ENCODE assay signal across 19 mouse cellular contexts in the genomic region with DNA sequence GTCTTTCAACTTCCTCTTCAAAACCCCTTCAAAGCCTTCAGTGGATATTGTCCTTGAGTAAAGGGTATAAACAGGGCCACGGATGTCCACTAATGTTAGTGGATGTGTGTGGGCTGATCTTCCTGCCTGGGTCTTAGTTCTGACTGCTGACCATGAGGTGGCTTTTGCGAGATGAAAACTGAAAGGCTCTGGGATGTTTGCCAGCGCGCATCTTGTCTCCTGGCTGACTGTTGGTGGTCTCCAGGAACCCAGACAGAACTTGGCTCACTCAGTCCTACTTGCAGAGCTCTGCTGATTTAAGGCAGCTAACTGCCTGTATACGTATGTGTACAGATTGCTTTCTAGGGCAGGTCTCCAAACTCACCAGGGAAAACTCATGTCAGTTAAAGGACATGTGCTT.
DNase-seq lines count a peak whose midpoint lies in the region; ATAC-seq and TF ChIP-seq lines count a peak whose summit lies in the region.
"Had no signal": no experiment of that assay in that cellular context is flagged by ENCODE, and none has a peak within 500 bp of the region (broad histone marks: within the 10 kb centered on the region; RNA-seq: fewer than 3 reads in every experiment).

No protein-coding gene starts in this region.

- peak; percentile 69 for DNase-seq in heart, adult 11 months
- no peak for DNase-seq in heart, postnatal 36 days
- peak; percentile 11 for DNase-seq in limb, embryonic 14.5 days (ENCODE audit: low spot score)
- no peak for DNase-seq in limb, embryonic 10.5 days (ENCODE audit: low spot score)
- peak; percentile 25 for DNase-seq in retina, postnatal 1 day
- no peak for DNase-seq in retina, embryonic 14.5 days (ENCODE audit: low spot score)
- DNase-seq in spleen, postnatal 4 days (ENCODE audit: low spot score in 2 of 2), result no peak
- DNase-seq: adrenal gland, adult 8-10 months; cerebellum, adult 11 months; gastrocnemius, postnatal 36 days; liver; thymus, postnatal 14 days had no signal

- H3K4me1 ChIP-seq in limb, embryonic 14.5 days (ENCODE audit: control insufficient read depth, insufficient read depth, low read length), result no peaks in the 10 kb centered on the region
- H3K4me1 ChIP-seq in limb, embryonic 10.5 days, result no peaks in the 10 kb centered on the region
- H3K4me1 ChIP-seq: embryonic facial prominence, embryonic 15.5 days; hindbrain, embryonic 10.5 days; midbrain, embryonic 12.5 days; neural tube, embryonic 13.5 days had no signal

- no peak overlapping the region for H3K27ac ChIP-seq in limb, embryonic 14.5 days (replicated peaks; ENCODE audit: low read depth, low read length)
- no peak overlapping the region for H3K27ac ChIP-seq in limb, embryonic 10.5 days
- H3K27ac ChIP-seq: embryonic facial prominence, embryonic 15.5 days; hindbrain, embryonic 10.5 days; midbrain, embryonic 12.5 days; neural tube, embryonic 13.5 days; stomach, postnatal 0 days had no signal

- no peak overlapping the region for H3K9ac ChIP-seq in limb, embryonic 14.5 days (ENCODE audit: low read depth, low read length, severe bottlenecking)
- H3K9ac ChIP-seq: embryonic facial prominence, embryonic 15.5 days; midbrain, embryonic 12.5 days; neural tube, embryonic 13.5 days had no signal

- no peak for ATAC-seq in limb, embryonic 14.5 days (ENCODE audit: low FRiP score, low read depth)
- ATAC-seq: forebrain, embryonic 16.5 days; Patski had no signal

- TF ChIP-seq POLR2A in limb, embryonic 14.5 days (IDR thresholded peaks at IDR 0.05; ENCODE audit: borderline replicate concordance, extremely low read depth, insufficient read depth, insufficient read length), result no peak

- no peaks in the 10 kb centered on the region for H3K27me3 ChIP-seq in limb, embryonic 14.5 days (ENCODE audit: control insufficient read depth, insufficient read depth, low read length)
- H3K27me3 ChIP-seq in limb, embryonic 10.5 days (ENCODE audit: low read depth, poor library complexity, severe bottlenecking), result no peaks in the 10 kb centered on the region
- H3K27me3 ChIP-seq: embryonic facial prominence, embryonic 15.5 days; midbrain, embryonic 12.5 days; neural tube, embryonic 13.5 days had no signal

- no peaks in the 10 kb centered on the region for H3K9me3 ChIP-seq in limb, embryonic 14.5 days (ENCODE audit: control insufficient read depth, low read length)
- H3K9me3 ChIP-seq in limb, embryonic 10.5 days (replicated peaks), result no peaks in the 10 kb centered on the region
- H3K9me3 ChIP-seq: embryonic facial prominence, embryonic 15.5 days; hindbrain, embryonic 10.5 days; midbrain, embryonic 12.5 days; neural tube, embryonic 13.5 days had no signal

- intact Hi-C loops in heart, postnatal 36 days (cut with DNase I), result no loop called here

- H3K36me3 ChIP-seq in limb, embryonic 14.5 days (ENCODE audit: control insufficient read depth, insufficient read depth, low read length), result no peaks in the 10 kb centered on the region
- no peaks in the 10 kb centered on the region for H3K36me3 ChIP-seq in limb, embryonic 10.5 days
- H3K36me3 ChIP-seq: embryonic facial prominence, embryonic 15.5 days; hindbrain, embryonic 10.5 days; midbrain, embryonic 12.5 days; neural tube, embryonic 13.5 days had no signal

- no peak overlapping the region for H3K4me3 ChIP-seq in limb, embryonic 14.5 days (replicated peaks; ENCODE audit: low read length)
- H3K4me3 ChIP-seq in limb, embryonic 10.5 days, result no peak overlapping the region
- H3K4me3 ChIP-seq: embryonic facial prominence, embryonic 15.5 days; hindbrain, embryonic 10.5 days; midbrain, embryonic 12.5 days; neural tube, embryonic 13.5 days had no signal

- 74% methylated on average over 5 of the region's 5 CpGs for WGBS in limb, embryonic 14.5 days
- WGBS in limb, embryonic 10.5 days, result 85% methylated on average over 5 of the region's 5 CpGs

- no peak overlapping the region for H3K4me2 ChIP-seq in limb, embryonic 14.5 days (replicated peaks; ENCODE audit: low read depth, low read length, severe bottlenecking)
- H3K4me2 ChIP-seq: embryonic facial prominence, embryonic 15.5 days; midbrain, embryonic 12.5 days; neural tube, embryonic 13.5 days had no signal

Comparison
In these comparisons a context has a peak if more than half of its experiments do, and no peak if none do; other contexts are left out.
1. DNase-seq: peak in heart, adult 11 months (single experiment), limb, embryonic 14.5 days (single experiment) and retina, postnatal 1 day (single experiment); none in heart, postnatal 36 days (0 of 2), limb, embryonic 10.5 days (single experiment), retina, embryonic 14.5 days (single experiment) and spleen, postnatal 4 days (0 of 2).